ENCODE assay signal across 14 mouse cellular contexts in the genomic region with DNA sequence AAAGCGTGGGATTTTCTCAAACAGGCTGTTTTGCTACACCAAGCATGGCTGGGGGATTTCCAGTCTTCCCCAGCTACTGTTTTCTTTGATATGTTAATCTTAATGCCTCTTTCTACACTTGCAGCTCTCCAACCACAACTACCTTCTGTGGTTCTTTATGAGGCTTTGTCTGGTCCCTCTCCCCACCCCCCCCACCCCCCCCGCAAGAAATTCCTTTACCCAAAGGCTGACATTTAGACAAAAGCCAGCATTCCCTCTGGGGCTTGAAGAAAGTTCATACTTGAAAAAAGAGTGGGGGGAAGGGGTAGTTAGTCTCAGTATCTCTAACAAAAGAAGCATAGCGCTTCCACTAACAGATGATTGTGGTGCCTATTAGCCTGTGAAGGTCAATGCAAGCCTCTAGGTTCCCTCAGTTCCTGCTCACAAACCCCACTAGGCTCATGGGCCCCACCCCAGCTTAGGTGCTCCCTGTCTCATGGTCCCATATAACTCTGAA. TPM values are rescaled to one million over a fixed set of nuclear protein-coding genes. Genes with fewer than 3 reads are reported as not detected.
DNase-seq lines count a peak whose midpoint lies in the region; ATAC-seq lines count a peak whose summit lies in the region.
"Had no signal": no experiment of that assay in that cellular context is flagged by ENCODE, and none has a peak within 500 bp of the region (broad histone marks: within the 10 kb centered on the region; RNA-seq: fewer than 3 reads in every experiment).

No protein-coding gene starts in this region.

- no peaks in the 10 kb centered on the region for H3K9me3 ChIP-seq in heart, embryonic 16.5 days (replicated peaks; ENCODE audit: control insufficient read depth, low read length)
- H3K9me3 ChIP-seq in forebrain, embryonic 12.5 days = no peaks in the 10 kb centered on the region
- H3K9me3 ChIP-seq in midbrain, embryonic 15.5 days = no peaks in the 10 kb centered on the region

- intact Hi-C loops in heart, postnatal 14 days (cut with DNase I) = no loop called here

- H3K9ac ChIP-seq in heart, embryonic 16.5 days (ENCODE audit: low read length) = no peak overlapping the region
- H3K9ac ChIP-seq in forebrain, embryonic 12.5 days = no peak overlapping the region
- no peak overlapping the region for H3K9ac ChIP-seq in midbrain, embryonic 15.5 days

- no peaks in the 10 kb centered on the region for H3K4me1 ChIP-seq in heart, embryonic 16.5 days (ENCODE audit: control insufficient read depth, insufficient read depth, low read length)
- H3K4me1 ChIP-seq in forebrain, embryonic 12.5 days = peaks cover 4% of the 10 kb centered on the region; the same call in 1 of the 2 replicates
- no peaks in the 10 kb centered on the region for H3K4me1 ChIP-seq in midbrain, embryonic 15.5 days

- H3K36me3 ChIP-seq in heart, embryonic 16.5 days (ENCODE audit: control insufficient read depth, insufficient read depth) = no peaks in the 10 kb centered on the region
- H3K36me3 ChIP-seq in forebrain, embryonic 12.5 days (replicated peaks) = no peaks in the 10 kb centered on the region
- no peaks in the 10 kb centered on the region for H3K36me3 ChIP-seq in midbrain, embryonic 15.5 days (replicated peaks)

- H3K4me3 ChIP-seq in heart, embryonic 16.5 days (ENCODE audit: low read length) = no peak overlapping the region
- no peak overlapping the region for H3K4me3 ChIP-seq in forebrain, embryonic 12.5 days (replicated peaks)
- H3K4me3 ChIP-seq in midbrain, embryonic 15.5 days = no peak overlapping the region
- H3K4me3 ChIP-seq: left cerebral cortex, adult 2 months had no signal

- 20% methylated on average over 3 of the region's 3 CpGs for WGBS in heart, embryonic 16.5 days
- 7% methylated on average over 3 of the region's 3 CpGs for whole genome bisulfite sequencing in forebrain, embryonic 12.5 days
- WGBS in midbrain, embryonic 15.5 days = 10% methylated on average over 3 of the region's 3 CpGs

- no peak for DNase-seq in heart, adult 8-10 months (ENCODE audit: low spot score)
- DNase-seq in T-cell, adult 2 months (ENCODE audit: low spot score) = peak; percentile 8
- no peak for DNase-seq in spleen, postnatal 14 days (ENCODE audit: low spot score in 2 of 2)
- no peak for DNase-seq in heart, postnatal 14 days
- DNase-seq: heart, adult 18-20 months; heart, postnatal 4 days; lung, postnatal 10 days; right cerebral cortex, postnatal 14 days had no signal

- H3K27me3 ChIP-seq in heart, embryonic 16.5 days (ENCODE audit: control insufficient read depth, insufficient read depth, low read length) = no peaks in the 10 kb centered on the region
- no peaks in the 10 kb centered on the region for H3K27me3 ChIP-seq in forebrain, embryonic 12.5 days
- H3K27me3 ChIP-seq in midbrain, embryonic 15.5 days (replicated peaks) = no peaks in the 10 kb centered on the region

- 0 out of 2 replicates have a peak, but pooled peaks have one; percentile 28 for ATAC-seq in heart, embryonic 16.5 days (replicated peaks; ENCODE audit: extremely low read depth, insufficient read depth, low FRiP score)
- peak; percentile 78 for ATAC-seq in forebrain, embryonic 12.5 days (ENCODE audit: low FRiP score)
- ATAC-seq in midbrain, embryonic 15.5 days (replicated peaks) = peak; percentile 48; the same call in 1 of the 2 replicates
- ATAC-seq in cerebellum, adult (ENCODE audit: insufficient number of reproducible peaks, low FRiP score, low TSS enrichment) = no peak

- H3K27ac ChIP-seq in heart, embryonic 16.5 days (ENCODE audit: low read length) = no peak overlapping the region
- peak overlapping the region; percentile 36; the same call in 1 of the 2 replicates for H3K27ac ChIP-seq in forebrain, embryonic 12.5 days
- no peak overlapping the region for H3K27ac ChIP-seq in midbrain, embryonic 15.5 days
- H3K27ac ChIP-seq: left cerebral cortex, adult 2 months; stomach, postnatal 0 days had no signal

- no peak overlapping the region for H3K4me2 ChIP-seq in heart, embryonic 16.5 days (ENCODE audit: low read depth, low read length)
- no peak overlapping the region for H3K4me2 ChIP-seq in forebrain, embryonic 12.5 days
- H3K4me2 ChIP-seq in midbrain, embryonic 15.5 days = no peak overlapping the region

RNA-seq across cellular contexts. Expression of gene Fundc1, which starts 50.9 kb away (rescaled TPM):
- polyA plus RNA-seq in heart, embryonic 16.5 days (2015; fragmentation: Nextera tagmentation; extraction: Ambion mirVana) = 37.3 and 46.0 TPM in 2 replicates
- 10 to 100 TPM; 26.1 to 39.5 (median 31.5) TPM for total RNA-seq in heart, adult 8-10 months (2022)
- 56.0 and 56.5 TPM in 2 replicates for polyA plus RNA-seq in forebrain, embryonic 12.5 days (2016; fragmentation: Nextera tagmentation; extraction: Ambion mirVana)
- 58.9 and 59.8 TPM in 2 replicates for polyA plus RNA-seq in midbrain, embryonic 15.5 days (2015; fragmentation: Nextera tagmentation; extraction: Ambion mirVana)
- 10 to 100 TPM; 24.1 to 24.9 TPM for total RNA-seq in heart, postnatal 14 days (2021)
